Mouse (Mus musculus) Patski (cell line): Measurements from ENCODE around the gene Bend4. TPM values are rescaled to one million over a fixed set of nuclear protein-coding genes. Genes with fewer than 3 reads are reported as not detected.

ENCODE experiments used
- ATAC-seq: fragments of 100-300 bp; one replicate; pipeline ENCODE4 v1.8.0; 2021
- CTCF ChIA-PET: fragments of 350-600 bp; sonication (Branson Sonifier 250); formaldehyde crosslinking; loops from one replicate; lab custom pipeline; 2022; ENCODE audit warnings: inconsistent platforms; lab: Charles Lee
- POLR2A ChIA-PET: fragments of 350-600 bp; sonication (Branson Sonifier 250); formaldehyde crosslinking; loops from one replicate; lab custom pipeline; 2022; ENCODE audit warnings: antibody characterized with exemption, inconsistent platforms; lab: Charles Lee
- DNase-seq: peaks from one replicate; pipeline ENCODE4 v3.0.0-alpha.2; 2011; ENCODE audit warnings: low read depth, low spot score
- H3K27me3 ChIP-seq: fragments of 371-371 bp; one replicate; pipeline ENCODE4 v1.5.1; 2021
- CTCF ChIP-seq: fragments of 100-300 bp; IDR thresholded peaks from one replicate; pipeline ENCODE4 v1.5.1; 2021
- in situ Hi-C: fragments of 300-500 bp; cut with MboI; formaldehyde crosslinking; loops from 3 replicates; pipeline ENCODE4 v1.11.1; 2018; ENCODE audit warnings: low pct_unique_long_range_greater_than_20kb, mixed read lengths
- polyA plus RNA-seq: library from polyadenylated mRNA; unstranded; gene quantifications from one replicate; pipeline ENCODE4 v1.2.3, GENCODE M21; 2021

Bend4 gene
- polyA plus RNA-seq, 1 experiment from 2014 or later, result 1.1 TPM

GRCm38 (mm10) chr5:67446526-67446925 is 18.4 kb upstream of the Bend4 start:
- DNase-seq, result no peak
- POLR2A ChIA-PET, result no interaction called here
- no peak for ATAC-seq
- in situ Hi-C loops, result no loop called here
- TF ChIP-seq CTCF, result no peak
- peaks cover 4% of the 10 kb centered on the region for H3K27me3 ChIP-seq
- CTCF ChIA-PET, result no interaction called here

- ChIA-PET CTCF (interaction anchor here (1.5 to 1.6 kb wide), 2 partner anchors 10 to 19 kb away, joined by 4 to 7 read pairs; no protein-coding TSS in a partner anchor), POLR2A (no interaction called here)
- peaks cover 9% of the 10 kb centered on the region for H3K27me3 ChIP-seq
- no peak for ATAC-seq
- TF ChIP-seq CTCF, result no peak
- no peak for DNase-seq
- in situ Hi-C loops, result no loop called here
These were observed 16.3 kb upstream of the Bend4 start for GRCm38 (mm10) chr5:67444217-67445050.

- ChIA-PET POLR2A (interaction anchor here (0.6 kb wide), 1 partner anchor 62 kb away, joined by 3 read pairs; no protein-coding TSS in a partner anchor), CTCF (interaction anchor here (1.5 to 1.6 kb wide), 2 partner anchors 9 to 21 kb away, joined by 4 to 7 read pairs; no protein-coding TSS in a partner anchor)
- TF ChIP-seq CTCF, result no peak
- no peak for DNase-seq
- peaks cover 9% of the 10 kb centered on the region for H3K27me3 ChIP-seq
- no peak for ATAC-seq
- in situ Hi-C loops, result no loop called here
These were observed 14.8 kb upstream of the Bend4 start for GRCm38 (mm10) chr5:67442813-67443450.

- in situ Hi-C loops, result no loop called here
- no peak for TF ChIP-seq CTCF
- H3K27me3 ChIP-seq, result peaks cover 12% of the 10 kb centered on the region
- ATAC-seq, result no peak
- ChIA-PET POLR2A (interaction anchor here (1.4 kb wide), 1 partner anchor 9 kb away, joined by 3 read pairs; no protein-coding TSS in a partner anchor), CTCF (no interaction called here)
- no peak for DNase-seq
These were observed 12.5 kb upstream of the Bend4 start for GRCm38 (mm10) chr5:67440563-67440962.

- TF ChIP-seq CTCF, result no peak
- in situ Hi-C loops, result no loop called here
- CTCF ChIA-PET, result no interaction called here
- DNase-seq (no peak), ATAC-seq (no peak)
- POLR2A ChIA-PET, result no interaction called here
- peaks cover 11% of the 10 kb centered on the region for H3K27me3 ChIP-seq
These were observed 9.3 kb upstream of the Bend4 start for GRCm38 (mm10) chr5:67437403-67437802.

- ChIA-PET POLR2A (no interaction called here), CTCF (no interaction called here)
- TF ChIP-seq CTCF, result no peak
- ATAC-seq (peak; percentile 9), DNase-seq (no peak)
- H3K27me3 ChIP-seq, result peaks cover 5% of the 10 kb centered on the region
- in situ Hi-C loops, result no loop called here
These were observed 1.4 kb downstream of the Bend4 start for GRCm38 (mm10) chr5:67426478-67427442.

- no peak for DNase-seq
- peaks cover 3% of the 10 kb centered on the region for H3K27me3 ChIP-seq
- ChIA-PET CTCF (no interaction called here), POLR2A (no interaction called here)
- ATAC-seq, result no peak
- TF ChIP-seq CTCF, result no peak
- in situ Hi-C loops, result no loop called here
These were observed 2.1 kb downstream of the Bend4 start for GRCm38 (mm10) chr5:67426011-67426410.

GRCm38 (mm10) chr5:67424636-67425035 is 3.5 kb downstream of the Bend4 start:
- ChIA-PET CTCF (interaction anchor here (1.2 kb wide), 1 partner anchor 12 kb away, joined by 3 read pairs; no protein-coding TSS in a partner anchor), POLR2A (no interaction called here)
- no peak for TF ChIP-seq CTCF
- ATAC-seq, result no peak
- in situ Hi-C loops, result no loop called here
- H3K27me3 ChIP-seq, result peaks cover 3% of the 10 kb centered on the region
- DNase-seq, result no peak

- TF ChIP-seq CTCF, result no peak
- in situ Hi-C loops, result no loop called here
- DNase-seq, result no peak
- POLR2A ChIA-PET, result no interaction called here
- CTCF ChIA-PET, result interaction anchor here (1.2 kb wide), 1 partner anchor 11 kb away, joined by 3 read pairs; no protein-coding TSS in a partner anchor
- ATAC-seq, result no peak
- peaks cover 3% of the 10 kb centered on the region for H3K27me3 ChIP-seq
These were observed 4.1 kb downstream of the Bend4 start for GRCm38 (mm10) chr5:67423963-67424362.

- in situ Hi-C loops, result no loop called here
- ChIA-PET CTCF (no interaction called here), POLR2A (no interaction called here)
- no peak for TF ChIP-seq CTCF
- ATAC-seq, result no peak
- DNase-seq, result no peak
- H3K27me3 ChIP-seq, result peaks cover 3% of the 10 kb centered on the region
These were observed 4.8 kb downstream of the Bend4 start for GRCm38 (mm10) chr5:67423326-67423725.
